Mouse (Mus musculus): ENCODE measurements around the gene Ifnl3. TPM values are rescaled to one million over a fixed set of nuclear protein-coding genes. Genes with fewer than 3 reads are reported as not detected.
A peak's percentile ranks its signal among the peaks of the same experiment; 100 is the strongest.

Ifnl3 gene
- polyA plus RNA-seq, 1 experiment from 2014 or later, result not detected

- H3K9me3 ChIP-seq (replicated peaks), result no peaks in the 10 kb centered on the region
- ATAC-seq (ENCODE audit: low read depth) (no peak), DNase-seq (no peak)
- 0 out of 2 replicates have a peak within 1 kb of the TSS, but pooled peaks have one; percentile 6 for H3K4me3 ChIP-seq (replicated peaks)
- H3K4me2 ChIP-seq, result peak within 1 kb of the TSS; percentile 35
- H3K27me3 ChIP-seq, result peaks cover 52% of the 10 kb centered on the region
- 7% methylated on average over 5 of the region's 5 CpGs for WGBS (ENCODE audit: insufficient replicate concordance)
- H3K4me1 ChIP-seq (replicated peaks), result peaks cover 6% of the 10 kb centered on the region
- no peaks in the 10 kb centered on the region for H3K36me3 ChIP-seq
- no peak within 1 kb of the TSS for H3K27ac ChIP-seq
- no peak within 1 kb of the TSS for H3K9ac ChIP-seq
These were observed 24.5 kb downstream of the Ifnl3 start, which contains the start of gene Nccrp1 for GRCm38 (mm10) chr7:28547154-28547553. TSS of gene Nccrp1 (minus strand) at chr7:28547254.

GRCm38 (mm10) chr7:28547628-28548027 is 25.0 kb downstream of the Ifnl3 start:
- peaks cover 52% of the 10 kb centered on the region for H3K27me3 ChIP-seq
- no peak overlapping the region for H3K27ac ChIP-seq
- peaks cover 6% of the 10 kb centered on the region for H3K4me1 ChIP-seq (replicated peaks)
- 18% methylated on average over 7 of the region's 7 CpGs for WGBS (ENCODE audit: insufficient replicate concordance)
- no peak overlapping the region for H3K4me3 ChIP-seq (replicated peaks)
- H3K36me3 ChIP-seq, result no peaks in the 10 kb centered on the region
- no peak; the same call in 1 of the 2 replicates for ATAC-seq (ENCODE audit: low read depth)
- no peak for DNase-seq
- no peak overlapping the region for H3K4me2 ChIP-seq
- no peak overlapping the region for H3K9ac ChIP-seq
- no peaks in the 10 kb centered on the region for H3K9me3 ChIP-seq (replicated peaks)

DNA sequence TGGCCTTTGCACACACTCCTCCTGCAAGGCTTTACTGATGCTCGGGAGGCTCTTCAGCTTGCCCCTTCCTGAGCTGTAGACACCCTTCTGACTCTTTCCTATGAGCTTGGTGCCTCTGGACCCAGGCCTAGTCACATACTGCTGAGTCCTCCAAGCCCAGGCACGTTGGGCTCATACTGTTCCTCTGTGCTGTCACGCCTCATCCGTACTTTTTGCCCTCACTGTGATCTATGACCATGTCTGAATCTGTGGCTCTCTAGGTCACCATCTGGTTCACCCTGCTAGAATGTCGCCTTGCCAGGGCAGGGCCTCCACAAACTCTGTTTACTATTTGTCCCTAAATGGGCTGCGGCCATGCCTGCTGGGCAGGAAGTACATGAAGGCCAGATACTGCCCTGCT is 30.4 kb downstream of the Ifnl3 start:
- Histone ChIP-seq H3K27me3 (peaks cover 3% of the 10 kb centered on the region), H3K4me1 (replicated peaks) (peaks cover 13% of the 10 kb centered on the region), H3K36me3 (no peaks in the 10 kb centered on the region), H3K4me2 (no peak overlapping the region), H3K27ac (no peak overlapping the region), H3K4me3 (replicated peaks) (no peak overlapping the region), H3K9me3 (replicated peaks) (no peaks in the 10 kb centered on the region), H3K9ac (no peak overlapping the region)
- DNase-seq, result no peak
- WGBS (ENCODE audit: insufficient replicate concordance), result 73% methylated on average over 6 of the region's 6 CpGs
- no peak for ATAC-seq (ENCODE audit: low read depth)

DNA sequence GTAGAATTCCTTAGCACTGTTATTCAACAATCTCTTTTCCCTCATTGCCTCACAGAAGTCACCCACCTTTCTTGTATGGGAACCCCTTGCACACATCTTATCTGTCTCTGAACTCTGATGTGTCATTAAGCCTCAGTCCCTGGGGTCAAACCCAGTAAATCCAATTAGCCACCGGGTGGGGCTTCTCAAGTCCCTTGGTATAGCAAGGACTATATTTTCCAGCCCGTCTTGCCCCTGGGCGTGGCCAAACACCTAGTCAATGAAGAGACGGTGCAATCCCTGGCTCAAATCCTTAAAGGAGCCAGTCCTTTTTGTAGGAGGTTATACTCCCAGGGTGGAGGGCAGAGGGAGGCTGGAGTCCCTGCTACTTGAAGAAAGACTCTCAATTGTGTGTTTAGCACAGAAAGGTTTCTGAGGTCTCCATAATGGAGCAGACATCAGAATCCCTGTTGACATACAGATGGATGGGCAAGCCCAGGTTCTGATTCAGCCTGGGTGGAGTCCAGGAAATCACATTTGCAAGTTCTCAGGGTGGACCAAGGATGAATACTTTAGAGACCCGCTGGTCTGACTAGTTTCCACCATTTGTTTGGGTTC is 33.4 kb downstream of the Ifnl3 start:
- 29% methylated on average over 5 of the region's 5 CpGs for WGBS (ENCODE audit: insufficient replicate concordance)
- no peaks in the 10 kb centered on the region for H3K9me3 ChIP-seq (replicated peaks)
- H3K27me3 ChIP-seq, result no peaks in the 10 kb centered on the region
- DNase-seq (no peak), ATAC-seq (ENCODE audit: low read depth) (no peak)
- H3K4me1 ChIP-seq (replicated peaks), result peaks cover 23% of the 10 kb centered on the region
- no peak overlapping the region for H3K9ac ChIP-seq
- no peak overlapping the region for H3K27ac ChIP-seq
- no peak overlapping the region for H3K4me2 ChIP-seq
- peaks cover 26% of the 10 kb centered on the region for H3K36me3 ChIP-seq
- no peak overlapping the region for H3K4me3 ChIP-seq (replicated peaks)

DNA sequence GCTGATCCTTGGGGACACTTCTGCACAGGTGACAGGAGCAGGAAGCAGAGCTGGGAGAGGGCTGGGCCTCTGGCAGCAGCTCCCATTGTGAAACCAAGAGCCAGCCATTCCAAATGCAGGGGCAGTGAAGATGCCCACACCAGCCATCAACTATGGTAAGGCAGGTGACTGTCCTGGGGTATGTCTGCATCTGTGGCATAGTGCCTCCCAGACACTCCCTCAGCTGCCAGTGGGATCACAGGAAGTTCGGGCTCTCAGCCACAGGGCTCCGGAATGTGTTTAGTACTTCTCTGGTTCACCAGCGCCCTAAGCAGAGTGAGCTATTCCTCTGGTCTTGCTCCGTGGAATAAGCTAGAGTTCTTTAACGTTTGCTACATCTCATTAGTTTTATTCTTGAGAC is 34.4 kb downstream of the Ifnl3 start:
- peaks cover 23% of the 10 kb centered on the region for H3K4me1 ChIP-seq (replicated peaks)
- no peak overlapping the region for H3K9ac ChIP-seq
- H3K27ac ChIP-seq, result no peak overlapping the region
- WGBS (ENCODE audit: insufficient replicate concordance), result 55% methylated on average over 5 of the region's 5 CpGs
- no peak overlapping the region for H3K4me3 ChIP-seq (replicated peaks)
- peaks cover 35% of the 10 kb centered on the region for H3K36me3 ChIP-seq
- no peaks in the 10 kb centered on the region for H3K27me3 ChIP-seq
- H3K9me3 ChIP-seq (replicated peaks), result no peaks in the 10 kb centered on the region
- H3K4me2 ChIP-seq, result no peak overlapping the region
- no peak for ATAC-seq (ENCODE audit: low read depth)
- DNase-seq, result no peak

DNA sequence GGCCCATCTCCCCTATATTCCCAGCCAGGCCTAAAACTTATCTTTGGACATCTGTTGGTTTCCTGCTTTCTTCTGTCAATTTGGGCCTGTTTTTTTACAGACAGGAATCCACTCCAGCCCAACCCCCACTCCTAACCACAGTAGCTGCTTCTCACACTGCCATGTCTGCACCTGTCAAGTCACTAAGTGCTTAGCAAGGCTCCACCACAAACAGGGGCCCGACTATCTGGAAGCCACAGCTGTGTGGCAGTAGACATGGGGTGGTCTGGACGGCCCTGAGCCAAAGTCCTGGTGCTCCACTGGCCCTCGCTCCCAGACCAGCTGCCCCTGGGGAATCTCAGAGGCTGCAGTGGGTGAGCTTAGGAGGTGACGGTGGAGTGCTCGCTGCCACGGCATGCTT is 35.1 kb downstream of the Ifnl3 start:
- Histone ChIP-seq H3K4me3 (replicated peaks) (no peak overlapping the region), H3K36me3 (peaks cover 42% of the 10 kb centered on the region), H3K9ac (peak overlapping the region; percentile 17; the same call in 1 of the 2 replicates), H3K4me1 (replicated peaks) (peaks cover 23% of the 10 kb centered on the region), H3K27me3 (no peaks in the 10 kb centered on the region), H3K27ac (no peak overlapping the region), H3K4me2 (no peak overlapping the region), H3K9me3 (replicated peaks) (no peaks in the 10 kb centered on the region)
- DNase-seq (no peak), ATAC-seq (ENCODE audit: low read depth) (0 out of 2 replicates have a peak, but pooled peaks have one; percentile 22)
- 24% methylated on average over 6 of the region's 6 CpGs for WGBS (ENCODE audit: insufficient replicate concordance)

- Histone ChIP-seq H3K9me3 (replicated peaks) (no peaks in the 10 kb centered on the region), H3K36me3 (peaks cover 50% of the 10 kb centered on the region), H3K27ac (no peak overlapping the region), H3K9ac (no peak overlapping the region), H3K4me2 (no peak overlapping the region), H3K27me3 (no peaks in the 10 kb centered on the region), H3K4me3 (replicated peaks) (no peak overlapping the region), H3K4me1 (replicated peaks) (peaks cover 23% of the 10 kb centered on the region)
- no peak for ATAC-seq (ENCODE audit: low read depth)
- 37% methylated on average over 4 of the region's 4 CpGs for WGBS (ENCODE audit: insufficient replicate concordance)
- DNase-seq, result no peak
These were observed 35.9 kb downstream of the Ifnl3 start for GRCm38 (mm10) chr7:28558486-28558885.

- H3K27ac ChIP-seq, result no peak overlapping the region
- no peak for ATAC-seq (ENCODE audit: low read depth)
- DNase-seq, result no peak
- no peak overlapping the region for H3K4me3 ChIP-seq (replicated peaks)
- no peak overlapping the region for H3K9ac ChIP-seq
- no peaks in the 10 kb centered on the region for H3K27me3 ChIP-seq
- peaks cover 22% of the 10 kb centered on the region for H3K4me1 ChIP-seq (replicated peaks)
- WGBS (ENCODE audit: insufficient replicate concordance), result 82% methylated on average over 10 of the region's 10 CpGs
- H3K4me2 ChIP-seq, result no peak overlapping the region
- H3K36me3 ChIP-seq, result peaks cover 73% of the 10 kb centered on the region
- H3K9me3 ChIP-seq (replicated peaks), result no peaks in the 10 kb centered on the region
These were observed 38.2 kb downstream of the Ifnl3 start for GRCm38 (mm10) chr7:28560856-28561255.

DNA sequence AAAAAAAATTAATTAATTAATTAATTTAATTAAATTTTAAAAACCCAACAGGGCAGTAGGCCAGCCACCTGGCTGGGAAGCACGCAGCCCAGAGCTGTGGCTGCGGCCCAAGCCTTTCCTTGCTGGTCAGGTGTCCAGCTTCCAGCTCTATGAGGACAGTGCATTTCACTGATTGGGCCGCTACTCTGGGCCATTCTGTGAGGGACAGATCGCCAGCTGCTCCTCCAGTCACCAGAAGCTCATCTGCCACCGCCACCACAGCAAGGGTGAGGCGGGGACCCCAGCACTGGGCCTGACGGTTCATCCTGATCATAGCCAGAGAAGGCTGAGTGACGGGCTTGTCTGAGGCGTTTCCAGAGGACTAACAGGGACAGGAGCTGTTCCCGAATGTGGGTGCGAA is 39.3 kb downstream of the Ifnl3 start:
- no peak overlapping the region for H3K4me2 ChIP-seq
- no peak overlapping the region for H3K4me3 ChIP-seq (replicated peaks)
- H3K4me1 ChIP-seq (replicated peaks), result peaks cover 17% of the 10 kb centered on the region
- H3K9me3 ChIP-seq (replicated peaks), result no peaks in the 10 kb centered on the region
- H3K36me3 ChIP-seq, result peaks cover 84% of the 10 kb centered on the region
- no peak overlapping the region for H3K9ac ChIP-seq
- DNase-seq, result no peak
- no peaks in the 10 kb centered on the region for H3K27me3 ChIP-seq
- no peak for ATAC-seq (ENCODE audit: low read depth)
- H3K27ac ChIP-seq, result no peak overlapping the region
- WGBS (ENCODE audit: insufficient replicate concordance), result 82% methylated on average over 11 of the region's 11 CpGs

DNA sequence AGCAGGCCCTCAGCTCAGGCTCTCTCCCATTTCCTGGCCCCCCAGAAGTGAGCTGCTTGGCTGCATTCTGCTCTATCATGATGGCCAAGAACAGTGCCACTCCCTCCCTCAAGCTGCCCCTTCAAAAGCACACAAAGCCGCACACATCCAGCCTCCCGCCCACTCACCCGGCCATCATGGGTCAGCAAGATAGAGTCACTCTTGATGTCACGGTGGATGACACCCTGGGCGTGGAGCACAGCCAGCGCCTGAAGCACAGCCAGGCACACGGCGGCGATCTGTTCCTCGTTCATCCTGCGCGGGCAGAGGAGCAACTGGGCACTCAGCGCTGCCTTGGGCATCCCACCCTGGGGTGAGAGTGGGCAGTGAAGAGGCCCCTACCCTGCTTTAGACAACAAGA is 39.7 kb downstream of the Ifnl3 start:
- no peak overlapping the region for H3K27ac ChIP-seq
- WGBS (ENCODE audit: insufficient replicate concordance), result 85% methylated on average over 13 of the region's 13 CpGs
- no peak overlapping the region for H3K4me2 ChIP-seq
- ATAC-seq (ENCODE audit: low read depth), result no peak
- no peaks in the 10 kb centered on the region for H3K9me3 ChIP-seq (replicated peaks)
- H3K4me3 ChIP-seq (replicated peaks), result no peak overlapping the region
- no peaks in the 10 kb centered on the region for H3K27me3 ChIP-seq
- H3K9ac ChIP-seq, result no peak overlapping the region
- H3K36me3 ChIP-seq, result peaks cover 88% of the 10 kb centered on the region
- DNase-seq, result no peak
- peaks cover 16% of the 10 kb centered on the region for H3K4me1 ChIP-seq (replicated peaks)

DNA sequence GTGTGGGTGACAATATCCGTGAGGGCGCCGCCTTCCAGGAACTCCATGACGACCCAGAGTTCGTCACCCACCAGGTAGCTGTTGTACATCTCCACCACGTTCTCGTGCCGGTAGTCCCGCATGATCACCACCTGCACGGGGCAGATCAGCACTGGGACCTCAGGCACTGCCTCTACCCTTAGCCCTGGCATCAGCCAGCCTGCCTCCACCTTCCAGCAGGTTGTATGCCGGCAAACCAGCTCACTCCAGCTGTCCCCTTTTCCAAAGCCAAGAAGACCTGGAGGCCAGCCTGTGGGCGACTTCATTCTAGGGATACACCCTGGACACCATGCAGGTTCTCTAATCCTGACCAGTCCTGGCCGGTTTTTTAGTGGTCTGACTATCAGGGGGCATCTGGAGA is 40.3 kb downstream of the Ifnl3 start:
- ATAC-seq (ENCODE audit: low read depth), result no peak
- WGBS (ENCODE audit: insufficient replicate concordance), result 90% methylated on average over 13 of the region's 13 CpGs
- H3K36me3 ChIP-seq, result peaks cover 94% of the 10 kb centered on the region

DNA sequence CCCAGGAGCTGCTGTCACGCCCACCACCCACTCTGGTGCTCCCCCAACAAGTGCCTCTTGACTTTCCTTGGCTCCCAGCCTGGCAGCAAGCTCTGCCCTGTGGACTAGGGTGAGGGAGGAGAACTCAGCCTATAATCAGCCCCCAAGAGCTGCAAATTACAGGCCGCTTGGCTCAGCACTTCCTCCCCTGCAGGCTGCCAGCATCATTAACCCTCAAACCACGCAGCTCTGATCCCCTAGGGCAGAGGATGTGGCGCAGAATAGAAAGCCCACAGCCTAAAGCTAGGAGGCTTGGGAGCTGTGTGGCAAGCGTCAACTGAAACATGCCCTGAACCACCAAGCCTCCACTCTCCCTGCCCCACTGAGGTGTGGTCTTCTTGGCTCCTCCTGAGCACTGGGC is 42.8 kb downstream of the Ifnl3 start:
- no peaks in the 10 kb centered on the region for H3K27me3 ChIP-seq
- H3K9ac ChIP-seq, result no peak overlapping the region
- no peak for DNase-seq
- no peak overlapping the region for H3K4me2 ChIP-seq
- no peak overlapping the region for H3K27ac ChIP-seq
- peaks cover 6% of the 10 kb centered on the region for H3K4me1 ChIP-seq (replicated peaks)
- no peaks in the 10 kb centered on the region for H3K9me3 ChIP-seq (replicated peaks)
- WGBS (ENCODE audit: insufficient replicate concordance), result 71% methylated on average over 5 of the region's 5 CpGs
- peaks cover 95% of the 10 kb centered on the region for H3K36me3 ChIP-seq
- ATAC-seq (ENCODE audit: low read depth), result no peak
- no peak overlapping the region for H3K4me3 ChIP-seq (replicated peaks)

More for the DNA sequence above, 40.3 kb downstream of the Ifnl3 start:
- peaks cover 11% of the 10 kb centered on the region for H3K4me1 ChIP-seq (replicated peaks)
- no peak overlapping the region for H3K4me3 ChIP-seq (replicated peaks)
- H3K9ac ChIP-seq, result no peak overlapping the region
- H3K27ac ChIP-seq, result no peak overlapping the region
- H3K9me3 ChIP-seq (replicated peaks), result no peaks in the 10 kb centered on the region
- H3K4me2 ChIP-seq, result no peak overlapping the region
- no peaks in the 10 kb centered on the region for H3K27me3 ChIP-seq
- DNase-seq, result no peak
